Mouse (Mus musculus): Measurements from ENCODE around the gene Sbf1. TPM values are rescaled to one million over a fixed set of nuclear protein-coding genes. Genes with fewer than 3 reads are reported as not detected.
A peak's percentile ranks its signal among the peaks of the same experiment; 100 is the strongest.

Sbf1 gene
- polyA plus RNA-seq, 1 experiment: 222 TPM

- H3K79me2 ChIP-seq (ENCODE audit: control insufficient read depth, insufficient read depth): no peaks in the 10 kb centered on the region
- H3K4me2 ChIP-seq (ENCODE audit: low read depth): no peak overlapping the region
- TF ChIP-seq MYOD1 (IDR thresholded peaks at IDR 0.05; ENCODE audit: control insufficient read depth in 1 of 3, insufficient read length in 2 of 3, low read depth in 2 of 3) (peak in 1 of 3 experiments; percentile 32), POLR2AphosphoS2 (IDR thresholded peaks at IDR 0.05; ENCODE audit: insufficient read length, low read depth) (peak; percentile 46), MYOG (IDR thresholded peaks at IDR 0.05; ENCODE audit: control insufficient read depth in 1 of 3, insufficient read depth in 1 of 3, insufficient read length in 2 of 3, low read depth in 2 of 3) (peak in 2 of 3 experiments; percentile 42 to 54), USF1 (IDR thresholded peaks at IDR 0.05; ENCODE audit: low read depth) (no peak), POLR2A (IDR thresholded peaks at IDR 0.05; ENCODE audit: insufficient read length, low read depth) (no peak)
- H3K27me3 ChIP-seq (ENCODE audit: control insufficient read depth, insufficient read depth, insufficient read length): no peaks in the 10 kb centered on the region
- H3ac ChIP-seq (ENCODE audit: control insufficient read depth, insufficient read length): no peak overlapping the region
- peaks cover 59% of the 10 kb centered on the region for H3K36me3 ChIP-seq (ENCODE audit: control insufficient read depth, insufficient read depth)
- H3K4me3 ChIP-seq: no peak overlapping the region
Measured at GRCm38 (mm10) chr15:89289455-89289854, 25.7 kb downstream of the Sbf1 start.

DNA sequence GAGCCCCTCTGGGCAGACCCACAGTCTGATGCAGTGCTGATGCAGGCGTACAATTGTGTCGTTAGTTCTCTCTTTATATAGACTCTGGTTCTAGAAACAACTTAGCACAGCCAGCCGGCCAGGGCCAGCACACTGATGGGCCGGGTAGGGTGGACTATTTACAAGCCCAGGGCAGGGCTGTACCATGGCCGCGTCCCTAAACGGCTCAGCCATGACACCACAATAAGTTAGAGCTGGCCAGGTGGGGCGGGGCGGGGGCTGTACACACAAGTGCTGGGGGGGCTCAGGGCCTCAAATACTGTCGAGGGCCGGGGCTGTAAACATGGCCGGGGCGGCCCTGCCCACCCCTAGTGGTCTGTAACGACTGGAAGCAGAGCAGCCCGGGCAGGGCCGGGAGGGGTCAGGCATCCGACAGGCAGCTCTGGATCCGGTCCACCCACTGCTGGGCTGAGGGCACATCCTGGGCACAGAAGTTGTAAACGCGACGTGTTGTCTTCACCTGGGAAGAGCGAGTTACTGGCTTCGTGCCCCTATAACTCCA lies 26.8 kb downstream of the Sbf1 start:
- no peaks in the 10 kb centered on the region for H3K27me3 ChIP-seq (ENCODE audit: control insufficient read depth, insufficient read depth, insufficient read length)
- no peak overlapping the region for H3ac ChIP-seq (ENCODE audit: control insufficient read depth, insufficient read length)
- no peaks in the 10 kb centered on the region for H3K79me2 ChIP-seq (ENCODE audit: control insufficient read depth, insufficient read depth)
- H3K4me3 ChIP-seq: no peak overlapping the region
- peaks cover 69% of the 10 kb centered on the region for H3K36me3 ChIP-seq (ENCODE audit: control insufficient read depth, insufficient read depth)
- peak; percentile 30 for TF ChIP-seq POLR2AphosphoS2 (IDR thresholded peaks at IDR 0.05; ENCODE audit: insufficient read length, low read depth)
- no peak for TF ChIP-seq MYOG (IDR thresholded peaks at IDR 0.05; ENCODE audit: control insufficient read depth in 1 of 3, insufficient read depth in 1 of 3, insufficient read length in 2 of 3, low read depth in 2 of 3)
- TF ChIP-seq POLR2A (IDR thresholded peaks at IDR 0.05; ENCODE audit: insufficient read length, low read depth): peak; percentile 6
- no peak overlapping the region for H3K4me2 ChIP-seq (ENCODE audit: low read depth)

- Histone ChIP-seq H3ac (ENCODE audit: control insufficient read depth, insufficient read length) (no peak overlapping the region), H3K27me3 (ENCODE audit: control insufficient read depth, insufficient read depth, insufficient read length) (no peaks in the 10 kb centered on the region), H3K36me3 (ENCODE audit: control insufficient read depth, insufficient read depth) (peaks cover 72% of the 10 kb centered on the region), H3K4me2 (ENCODE audit: low read depth) (no peak overlapping the region), H3K79me2 (ENCODE audit: control insufficient read depth, insufficient read depth) (no peaks in the 10 kb centered on the region), H3K4me3 (no peak overlapping the region)
- TF ChIP-seq E2F4 (IDR thresholded peaks at IDR 0.05; ENCODE audit: insufficient read depth): no peak
- peak; percentile 48 for TF ChIP-seq POLR2AphosphoS2 (IDR thresholded peaks at IDR 0.05; ENCODE audit: insufficient read length, low read depth)
Measured at GRCm38 (mm10) chr15:89286582-89286981, 28.5 kb downstream of the Sbf1 start.

- H3ac ChIP-seq (ENCODE audit: control insufficient read depth, insufficient read length): no peak overlapping the region
- no peak overlapping the region for H3K4me3 ChIP-seq
- H3K79me2 ChIP-seq (ENCODE audit: control insufficient read depth, insufficient read depth): no peaks in the 10 kb centered on the region
- TF ChIP-seq REST (IDR thresholded peaks at IDR 0.05; ENCODE audit: insufficient read depth, insufficient read length) (no peak), MYOD1 (IDR thresholded peaks at IDR 0.05; ENCODE audit: control insufficient read depth in 1 of 3, insufficient read length in 2 of 3, low read depth in 2 of 3) (no peak), E2F4 (IDR thresholded peaks at IDR 0.05; ENCODE audit: insufficient read depth) (no peak), TCF12 (IDR thresholded peaks at IDR 0.05; ENCODE audit: insufficient read depth, poor library complexity, severe bottlenecking) (no peak), USF1 (IDR thresholded peaks at IDR 0.05; ENCODE audit: low read depth) (no peak), MAX (IDR thresholded peaks at IDR 0.05; ENCODE audit: low read depth) (no peak), POLR2A (IDR thresholded peaks at IDR 0.05; ENCODE audit: insufficient read length, low read depth) (no peak), TCF3 (IDR thresholded peaks at IDR 0.05; ENCODE audit: insufficient read length, low read depth) (no peak), MYOG (IDR thresholded peaks at IDR 0.05; ENCODE audit: control insufficient read depth in 1 of 3, insufficient read depth in 1 of 3, insufficient read length in 2 of 3, low read depth in 2 of 3) (no peak), SRF (IDR thresholded peaks at IDR 0.05; ENCODE audit: control insufficient read depth, insufficient read length, low read depth) (no peak), POLR2AphosphoS2 (IDR thresholded peaks at IDR 0.05; ENCODE audit: insufficient read length, low read depth) (no peak), CEBPB (IDR thresholded peaks at IDR 0.05; ENCODE audit: insufficient read depth, poor library complexity, severe bottlenecking) (no peak)
- no peaks in the 10 kb centered on the region for H3K27me3 ChIP-seq (ENCODE audit: control insufficient read depth, insufficient read depth, insufficient read length)
- peaks cover 71% of the 10 kb centered on the region for H3K36me3 ChIP-seq (ENCODE audit: control insufficient read depth, insufficient read depth)
- no peak overlapping the region for H3K4me2 ChIP-seq (ENCODE audit: low read depth)
Measured at GRCm38 (mm10) chr15:89286114-89286513, 29.0 kb downstream of the Sbf1 start.

DNA sequence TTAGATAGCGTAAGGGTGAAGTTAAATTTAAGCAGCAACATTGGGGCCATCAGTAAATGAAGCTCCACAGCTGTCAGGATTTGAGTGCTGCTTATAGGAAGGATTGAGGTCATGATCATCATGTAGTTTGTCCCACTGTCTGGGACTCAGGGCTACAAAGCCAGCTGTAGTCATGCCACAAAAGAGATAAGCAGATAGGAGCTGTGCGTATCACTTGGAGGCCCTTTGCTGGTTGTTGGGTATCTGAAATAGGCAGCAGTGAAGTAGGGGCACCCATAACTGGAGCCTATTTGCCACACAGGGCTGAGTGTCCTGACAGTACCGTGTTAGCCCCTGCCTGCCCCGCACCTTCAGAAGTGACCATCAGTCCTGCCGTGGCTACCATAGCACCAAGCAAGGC lies 29.6 kb downstream of the Sbf1 start:
- TF ChIP-seq POLR2AphosphoS2 (IDR thresholded peaks at IDR 0.05; ENCODE audit: insufficient read length, low read depth): peak; percentile 86
- no peak for TF ChIP-seq E2F4 (IDR thresholded peaks at IDR 0.05; ENCODE audit: insufficient read depth)
- peaks cover 65% of the 10 kb centered on the region for H3K36me3 ChIP-seq (ENCODE audit: control insufficient read depth, insufficient read depth)
- no peaks in the 10 kb centered on the region for H3K79me2 ChIP-seq (ENCODE audit: control insufficient read depth, insufficient read depth)
- no peak overlapping the region for H3K4me2 ChIP-seq (ENCODE audit: low read depth)
- H3K27me3 ChIP-seq (ENCODE audit: control insufficient read depth, insufficient read depth, insufficient read length): no peaks in the 10 kb centered on the region
- no peak overlapping the region for H3K4me3 ChIP-seq
- H3ac ChIP-seq (ENCODE audit: control insufficient read depth, insufficient read length): no peak overlapping the region

DNA sequence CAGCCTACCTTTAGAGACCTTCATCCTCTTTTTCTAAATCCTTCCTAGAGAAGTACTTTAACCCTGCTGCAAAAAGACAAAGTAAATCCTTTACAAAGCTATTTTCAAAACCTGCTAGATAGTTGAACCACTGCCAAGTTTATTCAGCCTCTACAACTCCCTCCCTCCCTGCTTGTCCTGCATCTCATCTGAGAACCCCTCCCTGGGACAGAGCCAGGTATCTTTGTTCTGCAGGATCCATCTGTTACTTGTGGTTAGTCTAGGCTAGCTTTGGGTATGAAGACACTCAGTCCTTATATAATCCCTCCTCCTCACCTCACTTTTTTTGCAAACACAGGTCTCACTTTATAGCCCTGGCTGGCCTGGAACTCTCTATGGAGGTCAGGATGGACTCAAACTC lies 30.1 kb downstream of the Sbf1 start:
- Histone ChIP-seq H3K79me2 (ENCODE audit: control insufficient read depth, insufficient read depth) (no peaks in the 10 kb centered on the region), H3K4me2 (ENCODE audit: low read depth) (no peak overlapping the region), H3K27me3 (ENCODE audit: control insufficient read depth, insufficient read depth, insufficient read length) (no peaks in the 10 kb centered on the region), H3K36me3 (ENCODE audit: control insufficient read depth, insufficient read depth) (peaks cover 60% of the 10 kb centered on the region), H3ac (ENCODE audit: control insufficient read depth, insufficient read length) (no peak overlapping the region), H3K4me3 (no peak overlapping the region)
- TF ChIP-seq POLR2AphosphoS2 (IDR thresholded peaks at IDR 0.05; ENCODE audit: insufficient read length, low read depth): peak; percentile 3
- no peak for TF ChIP-seq MYOG (IDR thresholded peaks at IDR 0.05; ENCODE audit: control insufficient read depth in 1 of 3, insufficient read depth in 1 of 3, insufficient read length in 2 of 3, low read depth in 2 of 3)
- no peak for TF ChIP-seq TCF12 (IDR thresholded peaks at IDR 0.05; ENCODE audit: insufficient read depth, poor library complexity, severe bottlenecking)
- no peak for TF ChIP-seq CEBPB (IDR thresholded peaks at IDR 0.05; ENCODE audit: insufficient read depth, poor library complexity, severe bottlenecking)
